ENCODE assay signal across 15 mouse cellular contexts in the genomic region with DNA sequence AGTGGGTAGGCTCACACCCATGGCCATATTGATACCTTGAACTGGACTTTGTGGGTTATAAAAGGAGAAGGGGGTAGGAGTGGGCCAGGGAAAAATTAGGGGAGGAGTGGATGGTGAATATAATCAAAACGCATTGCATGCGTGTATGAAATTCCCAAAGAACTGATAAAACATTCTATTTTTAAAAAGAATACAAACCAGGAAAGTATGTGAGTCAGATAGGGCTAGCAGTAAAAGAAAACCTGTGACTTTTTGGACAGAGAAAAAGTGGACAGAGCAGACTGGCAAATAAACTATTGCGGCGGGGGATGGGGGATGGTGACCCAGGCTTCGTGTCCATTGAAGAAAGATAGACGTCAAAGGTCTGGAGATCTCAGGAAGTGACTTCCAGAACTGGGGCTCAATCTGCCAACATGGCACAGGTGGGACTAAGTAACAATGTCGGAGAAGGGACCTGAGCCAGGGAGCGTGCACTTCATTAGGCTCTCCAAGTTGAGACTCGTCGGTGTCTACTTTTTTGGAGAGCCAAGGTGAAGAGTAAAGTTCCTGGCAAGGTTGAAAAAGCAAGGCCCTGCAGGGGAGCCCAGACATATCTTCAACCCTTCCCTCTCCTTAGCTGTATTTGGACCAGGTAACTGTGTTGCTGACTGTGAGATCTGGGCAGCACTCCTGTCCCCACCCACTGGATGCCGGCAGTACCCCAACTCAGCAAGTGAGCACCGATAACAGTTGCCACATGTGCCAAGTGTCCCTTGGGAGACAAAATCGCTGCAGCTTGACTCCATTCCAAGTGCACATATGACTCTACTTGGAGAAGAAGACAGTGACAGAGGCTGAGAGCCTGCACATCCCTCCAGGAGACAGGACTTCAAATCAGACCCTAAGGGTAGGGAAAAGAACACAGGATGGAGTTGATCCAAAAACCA.
"Had no signal": no experiment of that assay in that cellular context is flagged by ENCODE, and none has a peak within 500 bp of the region (broad histone marks: within the 10 kb centered on the region; RNA-seq: fewer than 3 reads in every experiment).

No protein-coding gene starts in this region.

- H3K27ac ChIP-seq: layer of hippocampus, adult 2 months; left cerebral cortex, adult 2 months; limb, embryonic 10.5 days; liver, embryonic 15.5 days; midbrain, embryonic 13.5 days; neural tube, embryonic 15.5 days had no signal

- H3K9ac ChIP-seq: liver, embryonic 15.5 days; midbrain, embryonic 13.5 days; neural tube, embryonic 15.5 days had no signal

- H3K4me1 ChIP-seq: liver, embryonic 15.5 days had no signal

- DNase-seq: kidney, postnatal 4 days; lung, adult 2 months; lung, postnatal 36 days; right cerebral cortex, adult 18-20 months; right cerebral cortex, postnatal 25 days; thymus, postnatal 36 days had no signal

- ATAC-seq: lung, postnatal 0 days; midbrain, embryonic 13.5 days had no signal

- H3K9me3 ChIP-seq: limb, embryonic 10.5 days; liver, embryonic 15.5 days; midbrain, embryonic 13.5 days; neural tube, embryonic 15.5 days had no signal

- H3K4me2 ChIP-seq: liver, embryonic 11.5 days; liver, embryonic 15.5 days; midbrain, embryonic 13.5 days; neural tube, embryonic 15.5 days had no signal

- H3K36me3 ChIP-seq: limb, embryonic 10.5 days; liver, embryonic 15.5 days; midbrain, embryonic 13.5 days; neural tube, embryonic 15.5 days had no signal

- H3K4me3 ChIP-seq: layer of hippocampus, adult 2 months; left cerebral cortex, adult 2 months; limb, embryonic 10.5 days; liver, embryonic 15.5 days; midbrain, embryonic 13.5 days; myocyte; neural tube, embryonic 15.5 days had no signal

- H3K27me3 ChIP-seq: liver, embryonic 15.5 days; midbrain, embryonic 13.5 days; neural tube, embryonic 15.5 days had no signal
